Mouse (Mus musculus) kidney, embryonic 14.5 days (tissue): ENCODE measurements around the gene Mrpl27. TPM values are rescaled to one million over a fixed set of nuclear protein-coding genes. Genes with fewer than 3 reads are reported as not detected.
A peak's percentile ranks its signal among the peaks of the same experiment; 100 is the strongest.

Source experiments
- ATAC-seq: fragments of 200-750 bp; cut with Nextera tagmentation; 2 replicates; pipeline ENCODE4 v1.8.0; 2017; ENCODE audit warnings: moderate number of reproducible peaks, mild to moderate bottlenecking, moderate TSS enrichment, moderate library complexity; ENCODE audit not compliant: low FRiP score, low TSS enrichment
- H3K27ac ChIP-seq: fragments of 300-500 bp; sonication (generic); 2 replicates; pipeline ENCODE4 v1.5.1; 2014; ENCODE audit warnings: low read depth, mild to moderate bottlenecking, low read length, moderate library complexity, mixed read lengths
- H3K27me3 ChIP-seq: fragments of 300-500 bp; sonication (generic); 2 replicates; pipeline ENCODE4 v1.6.1; 2014; ENCODE audit warnings: mild to moderate bottlenecking, low read length; ENCODE audit not compliant: control insufficient read depth, insufficient read depth
- H3K36me3 ChIP-seq: fragments of 300-500 bp; sonication (generic); 2 replicates; pipeline ENCODE4 v1.6.1; 2014; ENCODE audit warnings: low read length, mixed read lengths; ENCODE audit not compliant: control insufficient read depth, insufficient read depth
- H3K4me1 ChIP-seq: fragments of 300-500 bp; sonication (generic); 2 replicates; pipeline ENCODE4 v1.6.1; 2014; ENCODE audit warnings: low read length, mixed read lengths; ENCODE audit not compliant: control insufficient read depth, insufficient read depth
- H3K4me2 ChIP-seq: fragments of 300-500 bp; sonication (generic); replicated peaks from 2 replicates; pipeline ENCODE4 v1.6.1; 2014; ENCODE audit warnings: low read depth, mild to moderate bottlenecking, low read length
- H3K4me3 ChIP-seq: fragments of 300-500 bp; sonication (generic); 2 replicates; pipeline ENCODE4 v1.5.1; 2014; ENCODE audit warnings: mild to moderate bottlenecking, low read length
- H3K9ac ChIP-seq: fragments of 300-500 bp; sonication (generic); 2 replicates; pipeline ENCODE4 v1.6.1; 2014; ENCODE audit warnings: low read depth, mild to moderate bottlenecking, low read length, moderate library complexity
- H3K9me3 ChIP-seq: fragments of 300-500 bp; sonication (generic); 2 replicates; pipeline ENCODE4 v1.6.1; 2016; ENCODE audit warnings: low read length; ENCODE audit not compliant: control insufficient read depth
- WGBS: fragments of 180-500 bp; shearing (Covaris S2); extraction: QIAGEN DNeasy Blood & Tissue Kit; methylation state at CpG from one replicate; pipeline ENCODE4 v1.1.7; 2014; 5-methylcytosine and 5-hydroxymethylcytosine counted together
- polyA plus RNA-seq: library from polyadenylated mRNA; unstranded; fragments of >200 nt; fragmentation: Nextera tagmentation; extraction: Ambion mirVana; gene quantifications from 2 replicates; pipeline ENCODE4 v1.2.1, GENCODE M21; 2014

Gene Mrpl27
- polyA plus RNA-seq, 1 experiment from 2014 or later = 154 TPM

DNA sequence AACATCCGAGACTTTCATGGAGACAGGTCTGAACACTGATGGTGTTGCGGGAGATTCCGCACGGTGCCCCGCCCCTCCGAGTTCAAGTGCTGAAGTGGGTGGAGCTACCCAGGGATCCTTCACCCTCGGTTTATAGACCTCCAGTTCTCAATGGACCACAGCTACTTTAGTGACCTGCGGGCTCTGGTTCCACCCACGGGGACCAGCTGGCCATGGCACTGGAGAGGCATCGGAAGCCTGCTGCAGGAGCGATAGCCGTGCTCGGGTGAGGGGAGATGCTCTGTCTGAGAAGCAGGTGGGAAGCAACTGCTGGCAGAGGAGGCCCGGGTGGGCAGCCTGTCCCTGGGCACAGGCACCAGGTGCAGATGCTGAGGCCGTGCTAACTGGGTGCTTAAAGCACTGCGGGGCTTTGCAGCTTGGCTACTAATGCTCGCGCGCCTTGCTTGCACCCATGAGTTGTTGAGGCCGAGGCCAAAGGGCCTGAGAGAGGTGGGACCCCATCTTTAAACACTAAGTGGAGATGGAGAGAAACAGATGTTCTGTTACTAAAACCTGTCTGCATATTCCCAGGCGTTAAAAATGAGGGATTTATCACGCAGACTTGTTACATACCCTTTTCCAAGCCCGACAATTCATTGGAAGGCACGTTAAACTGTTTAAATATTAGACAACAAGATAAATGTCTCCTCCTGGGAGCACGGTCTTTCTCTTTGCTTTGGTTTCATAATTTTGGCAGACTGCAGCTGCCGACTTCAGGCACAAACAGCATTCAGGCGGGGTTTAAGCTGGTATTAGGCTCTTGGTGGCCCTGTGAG is 48.0 kb downstream of the Mrpl27 start:
- H3K27ac ChIP-seq = no peak overlapping the region
- no peaks in the 10 kb centered on the region for H3K36me3 ChIP-seq
- WGBS = 41% methylated on average over 27 of the region's 27 CpGs
- no peak overlapping the region for H3K9ac ChIP-seq
- peaks cover 3% of the 10 kb centered on the region; the same call in 1 of the 2 replicates for H3K4me1 ChIP-seq
- ATAC-seq = peak; percentile 45; the same call in 1 of the 2 replicates
- H3K9me3 ChIP-seq = no peaks in the 10 kb centered on the region
- H3K4me3 ChIP-seq = no peak overlapping the region
- no peaks in the 10 kb centered on the region for H3K27me3 ChIP-seq
- H3K4me2 ChIP-seq = peak overlapping the region; percentile 23; the same call in 1 of the 2 replicates

DNA sequence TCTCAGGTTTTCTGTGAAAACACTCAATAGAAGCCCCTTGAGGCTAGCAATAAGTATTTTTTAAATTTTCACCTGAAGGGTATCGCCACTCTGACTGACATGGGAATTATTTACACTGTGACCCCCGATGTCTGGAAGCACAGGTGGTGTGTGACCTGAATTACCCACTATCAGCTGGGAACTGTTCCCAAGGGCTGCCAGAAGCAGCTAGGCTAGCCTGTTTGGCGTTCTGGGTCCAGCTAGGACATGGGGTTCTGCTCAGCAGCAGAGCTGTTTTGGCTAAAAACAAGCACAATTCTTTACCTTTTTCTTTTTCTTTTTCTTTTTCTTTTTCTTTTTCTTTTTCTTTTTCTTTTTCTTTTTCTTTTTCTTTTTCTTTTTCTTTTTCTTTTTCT is 48.6 kb downstream of the Mrpl27 start:
- ATAC-seq = no peak
- H3K9ac ChIP-seq = no peak overlapping the region
- 52% methylated on average over 3 of the region's 3 CpGs for WGBS

DNA sequence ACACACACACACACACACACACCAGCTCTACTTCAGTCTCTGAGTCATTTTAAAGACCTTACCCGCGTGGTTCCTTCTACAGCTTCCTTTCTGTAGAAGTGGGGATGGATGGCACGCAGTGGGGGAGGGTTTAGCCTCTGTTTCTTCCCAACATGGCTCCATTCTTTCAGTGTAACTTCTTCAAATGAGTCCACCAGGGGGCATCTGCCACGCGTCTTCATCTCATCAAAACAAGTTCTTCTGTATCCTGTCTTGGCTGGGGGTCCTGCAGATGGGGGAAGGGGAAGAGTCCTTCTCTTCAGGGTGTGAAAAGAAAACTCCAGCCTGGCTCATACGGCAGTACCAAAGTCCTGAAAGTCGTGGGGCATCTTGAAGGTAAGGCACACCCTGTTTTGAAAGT is 50.5 kb downstream of the Mrpl27 start:
- Histone ChIP-seq H3K27ac (no peak overlapping the region), H3K4me3 (no peak overlapping the region), H3K27me3 (no peaks in the 10 kb centered on the region), H3K36me3 (no peaks in the 10 kb centered on the region), H3K4me2 (no peak overlapping the region), H3K4me1 (peaks cover 3% of the 10 kb centered on the region; the same call in 1 of the 2 replicates), H3K9ac (no peak overlapping the region), H3K9me3 (no peaks in the 10 kb centered on the region)
- 57% methylated on average over 7 of the region's 7 CpGs for WGBS
- ATAC-seq = no peak

More for the DNA sequence above, 48.6 kb downstream of the Mrpl27 start:
- H3K4me2 ChIP-seq = no peak overlapping the region
- H3K9me3 ChIP-seq = no peaks in the 10 kb centered on the region
- H3K27me3 ChIP-seq = no peaks in the 10 kb centered on the region
- H3K27ac ChIP-seq = no peak overlapping the region
- H3K4me3 ChIP-seq = no peak overlapping the region
- peaks cover 3% of the 10 kb centered on the region; the same call in 1 of the 2 replicates for H3K4me1 ChIP-seq
- no peaks in the 10 kb centered on the region for H3K36me3 ChIP-seq

DNA sequence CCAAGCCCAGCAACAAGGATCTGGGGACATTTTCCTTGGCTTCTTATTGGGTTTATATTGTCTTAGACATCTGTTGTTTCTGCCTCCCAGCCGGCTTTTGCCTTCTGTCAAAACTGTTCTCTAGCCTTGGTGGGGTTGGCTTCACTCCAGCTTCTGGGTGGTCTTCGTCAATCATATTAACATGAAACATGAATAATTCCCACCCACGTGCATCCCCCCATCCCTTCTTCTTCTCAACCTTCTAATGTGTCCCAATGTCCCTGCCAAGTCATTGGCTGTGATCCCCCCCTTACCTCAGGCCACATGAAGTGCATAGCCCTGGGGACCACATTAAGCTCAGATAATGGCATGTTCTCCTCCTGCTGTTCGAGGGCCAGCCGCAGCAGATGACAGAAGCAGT is 50.9 kb downstream of the Mrpl27 start, which contains the start of gene Gm11541:
Gm11541 (minus strand) TSS at position 28 of the 400 bp plus-strand sequence.
- 68% methylated on average over 5 of the region's 5 CpGs for WGBS
- Histone ChIP-seq H3K4me1 (peaks cover 3% of the 10 kb centered on the region; the same call in 1 of the 2 replicates), H3K4me2 (no peak within 1 kb of the TSS), H3K9ac (no peak within 1 kb of the TSS), H3K4me3 (no peak within 1 kb of the TSS), H3K27me3 (no peaks in the 10 kb centered on the region), H3K36me3 (no peaks in the 10 kb centered on the region), H3K27ac (no peak within 1 kb of the TSS), H3K9me3 (no peaks in the 10 kb centered on the region)
- no peak for ATAC-seq

Other genes with a start within 250 kb of the Mrpl27 start
- gene Cacna1g, start 179.6 kb upstream of the Mrpl27 start, polyA plus RNA-seq = 8.7 and 14.1 TPM in 2 replicates
- 0.07 and 0.23 TPM in 2 replicates for gene Spata20, start 167.6 kb upstream of the Mrpl27 start, polyA plus RNA-seq
- 13.4 and 16.4 TPM in 2 replicates for gene Epn3, start 153.8 kb upstream of the Mrpl27 start, polyA plus RNA-seq
- gene Mycbpap, start 132.0 kb upstream of the Mrpl27 start, polyA plus RNA-seq = 1.6 and 2.6 TPM in 2 replicates
- gene Rsad1, start 104.5 kb upstream of the Mrpl27 start, polyA plus RNA-seq = 4.1 and 4.5 TPM in 2 replicates
- 0.14 TPM in 1 of 2 replicates, not detected in the other for gene Chad, start 88.7 kb upstream of the Mrpl27 start, polyA plus RNA-seq
- gene Acsf2, start 51.9 kb upstream of the Mrpl27 start, polyA plus RNA-seq = 9.1 and 11.5 TPM in 2 replicates
- gene Lrrc59, start 24.0 kb upstream of the Mrpl27 start, polyA plus RNA-seq = 118 and 197 TPM in 2 replicates
- gene Eme1, start 197 bp downstream of the Mrpl27 start, polyA plus RNA-seq = 29.9 and 33.6 TPM in 2 replicates
- gene Xylt2, start 23.7 kb downstream of the Mrpl27 start, polyA plus RNA-seq = 16.8 and 18.5 TPM in 2 replicates
- gene Gm11541, start 50.7 kb downstream of the Mrpl27 start, polyA plus RNA-seq = 0.23 and 0.99 TPM in 2 replicates
- gene Cdc34b, start 88.0 kb downstream of the Mrpl27 start, polyA plus RNA-seq = not detected in 2 replicates
- gene Tmem92, start 128.9 kb downstream of the Mrpl27 start, polyA plus RNA-seq = not detected in 2 replicates